Mouse (Mus musculus) midbrain, embryonic 12.5 days (tissue): ENCODE results near the gene Tmem150a. TPM values are rescaled to one million over a fixed set of nuclear protein-coding genes. Genes with fewer than 3 reads are reported as not detected.
A peak's percentile ranks its signal among the peaks of the same experiment; 100 is the strongest.

Experiments used
- ATAC-seq: fragments of 200-750 bp; cut with Nextera tagmentation; 2 replicates; pipeline ENCODE4 v1.8.0; 2017; ENCODE audit warnings: low read depth, moderate TSS enrichment, moderate library complexity; ENCODE audit not compliant: low FRiP score
- H3K27ac ChIP-seq: fragments of 300-500 bp; sonication (generic); replicated peaks from 2 replicates; pipeline ENCODE4 v1.5.1; 2016; ENCODE audit warnings: mild to moderate bottlenecking
- H3K27me3 ChIP-seq: fragments of 300-500 bp; sonication (generic); 2 replicates; pipeline ENCODE4 v1.6.1; 2016; ENCODE audit warnings: mild to moderate bottlenecking
- H3K36me3 ChIP-seq: fragments of 300-500 bp; sonication (generic); 2 replicates; pipeline ENCODE4 v1.6.1; 2016
- H3K4me1 ChIP-seq: fragments of 300-500 bp; sonication (generic); 2 replicates; pipeline ENCODE4 v1.6.1; 2016
- H3K4me2 ChIP-seq: fragments of 300-500 bp; sonication (generic); replicated peaks from 2 replicates; pipeline ENCODE4 v1.6.1; 2016; ENCODE audit warnings: mild to moderate bottlenecking, moderate library complexity
- H3K4me3 ChIP-seq: fragments of 300-500 bp; sonication (generic); 2 replicates; pipeline ENCODE4 v1.5.1; 2016; ENCODE audit warnings: mild to moderate bottlenecking
- H3K9ac ChIP-seq: fragments of 300-500 bp; sonication (generic); replicated peaks from 2 replicates; pipeline ENCODE4 v1.6.1; 2016; ENCODE audit warnings: mild to moderate bottlenecking, moderate library complexity
- H3K9me3 ChIP-seq: fragments of 300-500 bp; sonication (generic); 2 replicates; pipeline ENCODE4 v1.6.1; 2016; ENCODE audit warnings: mild to moderate bottlenecking
- WGBS: fragments of 180-500 bp; shearing (Covaris S2); methylation state at CpG from one replicate; pipeline ENCODE4 v1.1.7; 2016; 5-methylcytosine and 5-hydroxymethylcytosine counted together
- polyA plus RNA-seq: library from polyadenylated mRNA; unstranded; fragments of >200 nt; fragmentation: Nextera tagmentation; extraction: Ambion mirVana; gene quantifications from 2 replicates; pipeline ENCODE4 v1.2.1, GENCODE M21; 2016

Tmem150a gene
- polyA plus RNA-seq, 1 experiment from 2014 or later: 8.2 TPM

GRCm38 (mm10) chr6:72333111-72333510 is 22.1 kb upstream of the Tmem150a start:
- no peak overlapping the region for H3K4me2 ChIP-seq
- 89% methylated on average over 5 of the region's 5 CpGs for WGBS
- H3K4me1 ChIP-seq: no peaks in the 10 kb centered on the region
- no peaks in the 10 kb centered on the region for H3K27me3 ChIP-seq
- no peak overlapping the region for H3K9ac ChIP-seq
- no peak for ATAC-seq
- no peak overlapping the region for H3K27ac ChIP-seq
- H3K4me3 ChIP-seq: no peak overlapping the region
- H3K9me3 ChIP-seq: no peaks in the 10 kb centered on the region
- H3K36me3 ChIP-seq: peaks cover 89% of the 10 kb centered on the region

- Histone ChIP-seq H3K9me3 (no peaks in the 10 kb centered on the region), H3K4me2 (no peak overlapping the region), H3K27me3 (no peaks in the 10 kb centered on the region), H3K4me1 (peaks cover 15% of the 10 kb centered on the region), H3K4me3 (no peak overlapping the region), H3K27ac (no peak overlapping the region), H3K36me3 (peaks cover 48% of the 10 kb centered on the region), H3K9ac (no peak overlapping the region)
- no peak for ATAC-seq
- WGBS: 70% methylated on average over 2 of the region's 2 CpGs
These were observed 14.8 kb upstream of the Tmem150a start for GRCm38 (mm10) chr6:72340481-72340880.

GRCm38 (mm10) chr6:72344396-72345073 is 10.7 kb upstream of the Tmem150a start:
- Histone ChIP-seq H3K9ac (peak overlapping the region; percentile 85), H3K9me3 (no peaks in the 10 kb centered on the region), H3K36me3 (peaks cover 20% of the 10 kb centered on the region), H3K4me3 (peak overlapping the region; percentile 79), H3K4me1 (peaks cover 35% of the 10 kb centered on the region), H3K4me2 (peak overlapping the region; percentile 97), H3K27me3 (no peaks in the 10 kb centered on the region), H3K27ac (peak overlapping the region; percentile 64)
- under 1% methylated on average over 39 of the region's 42 CpGs for WGBS
- peak; percentile 45 for ATAC-seq

GRCm38 (mm10) chr6:72345074-72345567 is 10.1 kb upstream of the Tmem150a start, which contains the start of gene Usp39:
Gene Usp39, minus strand, starts transcription at chr6:72345184.
- Histone ChIP-seq H3K9ac (peak within 1 kb of the TSS; percentile 85), H3K4me3 (peak within 1 kb of the TSS; percentile 79), H3K27ac (peak within 1 kb of the TSS; percentile 64), H3K9me3 (no peaks in the 10 kb centered on the region), H3K4me2 (peak within 1 kb of the TSS; percentile 97), H3K4me1 (peaks cover 35% of the 10 kb centered on the region), H3K27me3 (no peaks in the 10 kb centered on the region), H3K36me3 (peaks cover 22% of the 10 kb centered on the region)
- ATAC-seq: peak; percentile 72
- under 1% methylated on average over 30 of the region's 30 CpGs for WGBS

- Histone ChIP-seq H3K4me1 (peaks cover 35% of the 10 kb centered on the region), H3K4me2 (peak overlapping the region; percentile 97), H3K9me3 (no peaks in the 10 kb centered on the region), H3K27me3 (no peaks in the 10 kb centered on the region), H3K36me3 (peaks cover 27% of the 10 kb centered on the region), H3K9ac (no peak overlapping the region), H3K4me3 (peak overlapping the region; percentile 79; the same call in 1 of the 2 replicates), H3K27ac (no peak overlapping the region)
- no peak for ATAC-seq
- WGBS: 54% methylated on average over 6 of the region's 6 CpGs
These were observed 9.6 kb upstream of the Tmem150a start for GRCm38 (mm10) chr6:72345633-72346032.

GRCm38 (mm10) chr6:72346261-72346660 is 9.0 kb upstream of the Tmem150a start:
- no peaks in the 10 kb centered on the region for H3K27me3 ChIP-seq
- peaks cover 32% of the 10 kb centered on the region for H3K36me3 ChIP-seq
- no peaks in the 10 kb centered on the region for H3K9me3 ChIP-seq
- ATAC-seq: no peak
- 82% methylated on average over 4 of the region's 4 CpGs for WGBS
- peak overlapping the region; percentile 74; the same call in 1 of the 2 replicates for H3K4me2 ChIP-seq
- peaks cover 35% of the 10 kb centered on the region for H3K4me1 ChIP-seq
- no peak overlapping the region for H3K27ac ChIP-seq
- no peak overlapping the region for H3K9ac ChIP-seq
- 0 out of 2 replicates have a peak overlapping the region, but pooled peaks have one; percentile 87 for H3K4me3 ChIP-seq

- no peaks in the 10 kb centered on the region for H3K27me3 ChIP-seq
- no peaks in the 10 kb centered on the region for H3K9me3 ChIP-seq
- peak within 1 kb of the TSS; percentile 87 for H3K4me3 ChIP-seq
- peak; percentile 82 for ATAC-seq
- H3K9ac ChIP-seq: peak within 1 kb of the TSS; percentile 89
- H3K36me3 ChIP-seq: peaks cover 29% of the 10 kb centered on the region
- H3K4me1 ChIP-seq: peaks cover 36% of the 10 kb centered on the region
- H3K27ac ChIP-seq: peak within 1 kb of the TSS; percentile 85
- under 1% methylated on average over 61 of the region's 72 CpGs for WGBS
- H3K4me2 ChIP-seq: peak within 1 kb of the TSS; percentile 74
These were observed 7.9 kb upstream of the Tmem150a start, which contains the start of gene 0610030E20Rik for GRCm38 (mm10) chr6:72347166-72347941. Gene 0610030E20Rik, plus strand, starts transcription at chr6:72347317.

- H3K36me3 ChIP-seq: peaks cover 28% of the 10 kb centered on the region
- H3K9ac ChIP-seq: no peak overlapping the region
- no peaks in the 10 kb centered on the region for H3K9me3 ChIP-seq
- H3K27me3 ChIP-seq: no peaks in the 10 kb centered on the region
- H3K4me2 ChIP-seq: peak overlapping the region; percentile 74
- peaks cover 35% of the 10 kb centered on the region for H3K4me1 ChIP-seq
- ATAC-seq: no peak
- H3K4me3 ChIP-seq: peak overlapping the region; percentile 87; the same call in 1 of the 2 replicates
- H3K27ac ChIP-seq: no peak overlapping the region
- 87% methylated on average over 10 of the region's 10 CpGs for WGBS
These were observed 6.8 kb upstream of the Tmem150a start for GRCm38 (mm10) chr6:72348411-72348810.

GRCm38 (mm10) chr6:72350214-72350613 is 5.0 kb upstream of the Tmem150a start:
- Histone ChIP-seq H3K27ac (no peak overlapping the region), H3K4me3 (no peak overlapping the region), H3K27me3 (peaks cover 6% of the 10 kb centered on the region), H3K36me3 (peaks cover 28% of the 10 kb centered on the region), H3K9ac (no peak overlapping the region), H3K4me2 (no peak overlapping the region), H3K9me3 (no peaks in the 10 kb centered on the region), H3K4me1 (peaks cover 32% of the 10 kb centered on the region)
- no peak for ATAC-seq
- 87% methylated on average over 2 of the region's 2 CpGs for WGBS

- ATAC-seq: no peak
- peaks cover 10% of the 10 kb centered on the region for H3K27me3 ChIP-seq
These were observed 2.4 kb upstream of the Tmem150a start for GRCm38 (mm10) chr6:72352636-72353405.

GRCm38 (mm10) chr6:72354025-72354424 is 1.2 kb upstream of the Tmem150a start:
- 90% methylated on average over 1 of the region's 1 CpGs for WGBS

More at GRCm38 (mm10) chr6:72352636-72353405, 2.4 kb upstream of the Tmem150a start:
- WGBS: 77% methylated on average over 5 of the region's 5 CpGs
- H3K27ac ChIP-seq: no peak overlapping the region
- peaks cover 33% of the 10 kb centered on the region for H3K36me3 ChIP-seq
- H3K4me3 ChIP-seq: no peak overlapping the region
- no peaks in the 10 kb centered on the region for H3K9me3 ChIP-seq
- no peak overlapping the region for H3K9ac ChIP-seq
- H3K4me1 ChIP-seq: peaks cover 31% of the 10 kb centered on the region
- H3K4me2 ChIP-seq: no peak overlapping the region

More at GRCm38 (mm10) chr6:72354025-72354424, 1.2 kb upstream of the Tmem150a start:
- no peaks in the 10 kb centered on the region for H3K9me3 ChIP-seq
- H3K4me2 ChIP-seq: no peak overlapping the region
- H3K27ac ChIP-seq: no peak overlapping the region
- peaks cover 21% of the 10 kb centered on the region for H3K4me1 ChIP-seq
- H3K27me3 ChIP-seq: peaks cover 10% of the 10 kb centered on the region
- no peak for ATAC-seq
- no peak overlapping the region for H3K4me3 ChIP-seq
- H3K9ac ChIP-seq: no peak overlapping the region
- H3K36me3 ChIP-seq: peaks cover 37% of the 10 kb centered on the region
